Mouse (Mus musculus) stomach, embryonic 14.5 days (tissue): ENCODE data around the gene Sh3pxd2a. TPM values are rescaled to one million over a fixed set of nuclear protein-coding genes. Genes with fewer than 3 reads are reported as not detected.

Experiments
- ATAC-seq: fragments of 200-750 bp; cut with Nextera tagmentation; 2 replicates; pipeline ENCODE4 v1.8.0; 2017; ENCODE audit warnings: low read depth, moderate TSS enrichment; ENCODE audit not compliant: insufficient number of reproducible peaks, insufficient read depth, low FRiP score
- H3K27ac ChIP-seq: fragments of 300-500 bp; sonication (generic); 2 replicates; pipeline ENCODE4 v1.5.1; 2014; ENCODE audit warnings: mild to moderate bottlenecking, low read length, moderate library complexity, mixed read lengths
- H3K27me3 ChIP-seq: fragments of 300-500 bp; sonication (generic); 2 replicates; pipeline ENCODE4 v1.6.1; 2014; ENCODE audit warnings: low read length, control low read depth, mixed read lengths; ENCODE audit not compliant: control insufficient read depth, insufficient read depth
- H3K36me3 ChIP-seq: fragments of 300-500 bp; sonication (generic); 2 replicates; pipeline ENCODE4 v1.6.1; 2014; ENCODE audit warnings: mild to moderate bottlenecking, control low read depth, low read length, moderate library complexity, mixed read lengths; ENCODE audit not compliant: control insufficient read depth, insufficient read depth
- H3K4me1 ChIP-seq: fragments of 300-500 bp; sonication (generic); 2 replicates; pipeline ENCODE4 v1.6.1; 2014; ENCODE audit warnings: low read length, control low read depth, mixed read lengths; ENCODE audit not compliant: control insufficient read depth, insufficient read depth
- H3K4me2 ChIP-seq: fragments of 300-500 bp; sonication (generic); replicated peaks from 2 replicates; pipeline ENCODE4 v1.6.1; 2014; ENCODE audit warnings: low read depth, low read length, control low read depth
- H3K4me3 ChIP-seq: fragments of 300-500 bp; sonication (generic); 2 replicates; pipeline ENCODE4 v1.5.1; 2014; ENCODE audit warnings: low read depth, low read length, control low read depth
- H3K9ac ChIP-seq: fragments of 300-500 bp; sonication (generic); replicated peaks from 2 replicates; pipeline ENCODE4 v1.6.1; 2014; ENCODE audit warnings: low read depth, mild to moderate bottlenecking, control low read depth, low read length, moderate library complexity, mixed read lengths
- H3K9me3 ChIP-seq: fragments of 300-500 bp; sonication (generic); 2 replicates; pipeline ENCODE4 v1.6.1; 2016; ENCODE audit warnings: low read depth, low read length, control low read depth; ENCODE audit not compliant: control insufficient read depth
- WGBS: fragments of 180-500 bp; shearing (Covaris S2); extraction: QIAGEN DNeasy Blood & Tissue Kit; methylation state at CpG from one replicate; pipeline ENCODE4 v1.1.7; 2014; 5-methylcytosine and 5-hydroxymethylcytosine counted together
- polyA plus RNA-seq: library from polyadenylated mRNA; unstranded; fragments of >200 nt; fragmentation: Nextera tagmentation; extraction: Ambion mirVana; gene quantifications from 2 replicates; pipeline ENCODE4 v1.2.1, GENCODE M21; 2014

Sh3pxd2a gene
- polyA plus RNA-seq, 1 experiment from 2014 or later, result 13.7 TPM

DNA sequence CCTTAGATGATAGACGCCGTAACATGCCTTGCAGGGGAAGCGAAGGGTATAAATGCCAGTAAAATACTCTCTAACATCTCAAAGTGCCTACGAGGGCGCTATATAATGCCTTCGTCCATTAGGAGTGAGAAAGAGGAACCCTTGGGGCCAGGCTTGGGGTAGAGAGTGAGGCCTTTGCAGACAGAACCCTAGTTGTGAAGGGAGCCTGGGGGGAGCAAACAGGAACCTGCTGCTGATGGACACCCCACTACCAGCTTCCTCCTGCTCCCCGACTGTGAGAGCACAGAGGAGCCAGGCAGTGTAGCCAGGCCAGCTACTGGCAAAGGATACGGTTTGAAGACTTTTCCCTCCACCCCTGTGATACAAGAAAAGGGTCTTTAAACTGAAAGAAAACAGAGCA lies 200.6 kb downstream of the Sh3pxd2a start:
- Histone ChIP-seq H3K4me2 (no peak overlapping the region), H3K27ac (no peak overlapping the region), H3K27me3 (no peaks in the 10 kb centered on the region), H3K9ac (no peak overlapping the region), H3K4me1 (no peaks in the 10 kb centered on the region), H3K4me3 (no peak overlapping the region), H3K9me3 (no peaks in the 10 kb centered on the region), H3K36me3 (peaks cover 36% of the 10 kb centered on the region)
- no peak for ATAC-seq
- 84% methylated on average over 8 of the region's 8 CpGs for WGBS

DNA sequence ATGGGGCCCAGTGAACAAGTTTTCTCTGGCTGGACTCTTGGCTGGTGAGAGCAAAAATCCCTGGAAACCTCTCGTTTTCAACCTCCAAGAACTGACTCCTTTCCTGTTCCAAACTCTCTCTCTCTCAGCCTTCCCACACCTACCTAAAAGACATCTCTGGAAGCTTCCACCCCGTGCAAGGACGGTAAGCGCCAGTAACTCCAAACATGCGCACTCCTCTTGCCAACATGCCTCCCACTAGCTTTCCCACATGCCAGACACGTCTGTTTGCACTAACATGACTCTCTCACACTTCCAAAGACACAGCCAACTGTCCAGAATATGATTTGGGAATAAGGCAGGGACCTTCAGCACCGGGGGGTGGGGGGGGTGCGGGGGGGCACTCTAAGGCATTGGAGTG lies 203.0 kb downstream of the Sh3pxd2a start:
- Histone ChIP-seq H3K27me3 (no peaks in the 10 kb centered on the region), H3K27ac (no peak overlapping the region), H3K9ac (no peak overlapping the region), H3K36me3 (peaks cover 16% of the 10 kb centered on the region; the same call in 1 of the 2 replicates), H3K4me3 (no peak overlapping the region), H3K9me3 (no peaks in the 10 kb centered on the region), H3K4me2 (no peak overlapping the region), H3K4me1 (no peaks in the 10 kb centered on the region)
- no peak for ATAC-seq
- 78% methylated on average over 8 of the region's 8 CpGs for WGBS

DNA sequence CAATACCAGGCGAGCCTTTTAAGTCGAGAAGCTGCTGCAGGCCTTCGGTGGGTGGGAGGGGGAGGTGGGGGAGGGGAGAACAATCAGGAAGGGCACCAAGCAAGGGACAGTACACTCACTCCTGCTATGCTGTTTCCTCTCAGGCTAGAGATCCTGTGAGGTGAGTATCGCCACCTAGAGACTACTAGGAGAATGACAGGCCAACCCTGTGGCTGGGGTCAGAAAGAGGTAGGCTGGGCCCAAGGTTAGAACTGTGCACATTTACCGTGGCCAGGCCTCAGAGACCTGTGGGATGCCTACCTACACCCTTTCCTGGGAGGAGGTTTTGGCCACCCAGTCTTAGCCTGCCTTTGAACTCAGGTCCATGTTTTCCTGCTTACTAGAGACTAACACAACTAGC lies 204.6 kb downstream of the Sh3pxd2a start:
- no peaks in the 10 kb centered on the region for H3K27me3 ChIP-seq
- H3K36me3 ChIP-seq, result 0 out of 2 replicates have a peak, but pooled peaks cover 8% of the 10 kb centered on the region
- no peak overlapping the region for H3K4me3 ChIP-seq
- WGBS, result 13% methylated on average over 5 of the region's 5 CpGs
- no peak overlapping the region for H3K4me2 ChIP-seq
- ATAC-seq, result peak; percentile 46; the same call in 1 of the 2 replicates
- H3K27ac ChIP-seq, result no peak overlapping the region
- no peak overlapping the region for H3K9ac ChIP-seq
- no peaks in the 10 kb centered on the region for H3K9me3 ChIP-seq
- H3K4me1 ChIP-seq, result no peaks in the 10 kb centered on the region

DNA sequence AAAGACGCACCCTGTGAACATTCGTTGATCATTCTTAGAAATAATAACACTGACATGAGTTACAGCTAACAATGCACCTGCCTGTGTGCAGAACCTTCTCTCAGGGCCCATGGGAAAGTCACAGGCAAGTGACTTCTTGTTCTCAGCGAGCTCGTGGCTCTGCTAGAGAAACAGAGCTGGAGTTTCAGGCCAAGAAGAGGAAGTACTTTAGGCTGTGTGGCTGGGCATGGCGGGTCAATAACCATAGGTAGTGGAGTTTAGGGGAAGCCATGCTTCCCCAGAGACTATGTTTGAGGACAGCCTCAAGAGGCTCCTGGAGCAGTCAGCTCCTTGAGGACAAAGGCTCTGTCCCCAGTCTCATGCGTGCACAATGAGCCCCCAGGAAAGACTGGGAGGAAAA lies 208.3 kb downstream of the Sh3pxd2a start:
- Histone ChIP-seq H3K27me3 (peaks cover 17% of the 10 kb centered on the region; the same call in 1 of the 2 replicates), H3K27ac (no peak overlapping the region), H3K9me3 (0 out of 2 replicates have a peak, but pooled peaks cover 4% of the 10 kb centered on the region), H3K4me2 (no peak overlapping the region), H3K9ac (no peak overlapping the region), H3K4me3 (no peak overlapping the region), H3K36me3 (0 out of 2 replicates have a peak, but pooled peaks cover 3% of the 10 kb centered on the region), H3K4me1 (no peaks in the 10 kb centered on the region)
- ATAC-seq, result no peak
- WGBS, result 61% methylated on average over 6 of the region's 6 CpGs

DNA sequence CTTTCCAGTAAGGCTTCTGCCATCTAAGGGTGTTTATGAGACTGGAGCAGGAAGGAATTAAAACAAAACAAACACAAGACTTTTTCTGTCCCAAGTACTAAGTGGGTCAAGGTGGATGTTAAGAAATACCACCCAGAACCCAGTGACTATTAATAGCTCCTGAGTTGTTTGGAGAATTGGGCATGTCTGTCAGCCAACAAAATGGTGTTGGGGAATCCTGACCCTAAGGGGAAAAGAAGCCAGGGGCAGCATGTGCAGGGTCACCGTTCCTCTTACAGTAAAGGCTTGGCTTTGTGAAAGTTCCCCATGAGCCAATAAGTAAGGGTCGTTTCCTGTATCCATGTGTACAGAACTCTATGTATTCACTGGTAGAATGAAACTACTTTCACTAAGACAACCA lies 209.2 kb downstream of the Sh3pxd2a start:
- Histone ChIP-seq H3K27me3 (peaks cover 17% of the 10 kb centered on the region; the same call in 1 of the 2 replicates), H3K9me3 (0 out of 2 replicates have a peak, but pooled peaks cover 4% of the 10 kb centered on the region), H3K9ac (no peak overlapping the region), H3K4me3 (no peak overlapping the region), H3K27ac (no peak overlapping the region), H3K4me2 (no peak overlapping the region), H3K4me1 (no peaks in the 10 kb centered on the region), H3K36me3 (0 out of 2 replicates have a peak, but pooled peaks cover 3% of the 10 kb centered on the region)
- no peak for ATAC-seq
- WGBS, result 60% methylated on average over 2 of the region's 2 CpGs

DNA sequence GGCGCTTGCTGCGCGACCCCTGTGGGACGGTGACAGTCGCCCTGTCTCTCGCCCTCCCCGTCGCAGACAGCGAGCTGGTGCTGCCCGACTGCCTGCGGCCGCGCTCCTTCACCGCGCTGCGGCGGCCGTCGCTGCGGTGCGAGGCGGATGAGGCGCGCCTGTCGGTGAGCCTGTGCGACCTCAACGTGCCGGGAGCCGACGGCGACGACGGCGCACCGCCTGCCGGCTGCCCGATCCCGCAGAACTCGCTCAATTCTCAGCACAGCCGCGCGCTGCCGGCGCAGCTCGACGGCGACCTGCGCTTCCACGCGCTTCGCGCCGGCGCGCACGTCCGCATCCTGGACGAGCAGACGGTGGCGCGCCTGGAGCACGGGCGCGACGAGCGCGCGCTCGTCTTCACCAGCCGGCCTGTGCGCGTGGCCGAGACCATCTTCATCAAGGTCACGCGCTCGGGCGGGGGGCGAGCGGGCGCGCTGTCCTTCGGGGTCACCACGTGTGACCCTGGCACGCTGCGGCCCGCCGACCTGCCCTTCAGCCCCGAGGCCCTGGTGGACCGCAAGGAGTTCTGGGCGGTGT lies 211.1 kb downstream of the Sh3pxd2a start:
- WGBS, result 3% methylated on average over 89 of the region's 90 CpGs
- ATAC-seq, result no peak
- Histone ChIP-seq H3K4me3 (peak overlapping the region; percentile 31), H3K9me3 (0 out of 2 replicates have a peak, but pooled peaks cover 4% of the 10 kb centered on the region), H3K4me1 (peaks cover 6% of the 10 kb centered on the region), H3K4me2 (peak overlapping the region; percentile 58), H3K27ac (no peak overlapping the region), H3K27me3 (peaks cover 17% of the 10 kb centered on the region; the same call in 1 of the 2 replicates), H3K36me3 (no peaks in the 10 kb centered on the region), H3K9ac (no peak overlapping the region)

DNA sequence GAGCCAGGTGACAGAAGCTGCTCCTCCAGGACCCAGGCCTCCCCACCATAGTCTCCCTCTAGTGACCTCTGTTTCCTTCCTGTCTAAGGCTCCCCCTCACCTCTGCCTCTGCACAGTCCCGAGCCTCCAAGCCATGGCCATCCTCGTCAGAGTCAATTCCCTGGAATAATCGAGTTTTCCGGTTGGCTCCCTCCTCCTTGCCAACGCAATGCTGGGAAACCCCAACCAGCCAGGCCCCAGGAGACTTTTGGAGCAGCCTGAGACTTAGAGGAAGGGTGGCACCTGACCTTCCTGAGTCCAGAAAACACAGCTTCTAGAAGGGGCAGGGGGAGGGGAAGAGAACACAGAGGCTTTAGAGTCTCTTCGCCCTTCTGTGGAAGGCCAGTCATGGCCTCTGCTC lies 213.3 kb downstream of the Sh3pxd2a start:
- Histone ChIP-seq H3K4me2 (no peak overlapping the region), H3K9me3 (0 out of 2 replicates have a peak, but pooled peaks cover 4% of the 10 kb centered on the region), H3K9ac (no peak overlapping the region), H3K27me3 (peaks cover 17% of the 10 kb centered on the region; the same call in 1 of the 2 replicates), H3K27ac (no peak overlapping the region), H3K4me3 (no peak overlapping the region), H3K36me3 (no peaks in the 10 kb centered on the region), H3K4me1 (peaks cover 15% of the 10 kb centered on the region)
- ATAC-seq, result no peak
- WGBS, result 73% methylated on average over 6 of the region's 6 CpGs

DNA sequence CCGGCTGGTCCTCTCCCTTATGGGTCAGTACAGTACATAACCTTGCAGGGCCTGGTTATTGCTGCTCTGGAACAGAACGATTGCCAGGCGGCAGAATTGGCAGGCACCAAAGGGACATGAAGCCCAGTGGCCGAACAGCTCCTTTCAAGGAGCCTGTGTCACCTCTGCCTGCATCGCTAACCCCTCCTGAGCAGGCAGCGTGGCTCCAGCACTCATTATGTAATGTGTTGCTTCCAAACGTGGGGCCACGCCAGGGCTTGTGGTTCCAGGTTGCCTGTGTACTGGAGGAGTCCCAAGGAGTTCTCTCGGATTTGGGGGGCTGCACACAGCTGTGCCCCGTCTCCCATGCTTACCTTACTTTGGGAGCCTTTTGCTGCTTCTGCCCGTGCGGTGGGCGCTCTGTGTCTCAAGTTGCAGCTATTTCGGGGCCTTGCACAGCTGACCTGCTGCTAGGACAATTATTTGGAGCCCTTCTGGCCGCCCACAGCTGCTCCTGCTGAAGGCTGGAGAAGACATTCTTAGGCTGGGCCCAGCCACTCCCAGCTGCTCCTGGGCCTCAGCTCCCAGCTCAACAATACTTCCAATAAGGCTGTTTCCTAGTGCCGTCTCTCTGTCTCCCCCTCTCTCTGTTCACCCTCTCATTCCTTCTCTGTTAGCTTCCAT lies 215.2 kb downstream of the Sh3pxd2a start:
- no peak for ATAC-seq
- 0 out of 2 replicates have a peak, but pooled peaks cover 4% of the 10 kb centered on the region for H3K9me3 ChIP-seq
- peak overlapping the region; percentile 27; the same call in 1 of the 2 replicates for H3K27ac ChIP-seq
- 61% methylated on average over 16 of the region's 16 CpGs for WGBS
- peaks cover 17% of the 10 kb centered on the region; the same call in 1 of the 2 replicates for H3K27me3 ChIP-seq
- peaks cover 15% of the 10 kb centered on the region for H3K4me1 ChIP-seq
- no peaks in the 10 kb centered on the region for H3K36me3 ChIP-seq
- H3K4me3 ChIP-seq, result no peak overlapping the region
- no peak overlapping the region for H3K4me2 ChIP-seq
- no peak overlapping the region for H3K9ac ChIP-seq
